Mouse (Mus musculus) intestine, postnatal 0 days (tissue): Measurements from ENCODE around the gene Ttn. TPM values are rescaled to one million over a fixed set of nuclear protein-coding genes. Genes with fewer than 3 reads are reported as not detected.
"Not testable (repeated sequence)": the region's sequence is repeated elsewhere in the genome, so short reads cannot be mapped to it uniquely, and the experiment has no call there.

Source experiments
- ATAC-seq: fragments of 200-750 bp; cut with Nextera tagmentation; 2 replicates; pipeline ENCODE4 v1.8.0; 2017; ENCODE audit warnings: mild to moderate bottlenecking, moderate TSS enrichment, moderate library complexity
- H3K27ac ChIP-seq: fragments of 300-500 bp; sonication (generic); 2 replicates; pipeline ENCODE4 v1.5.1; 2014; ENCODE audit warnings: mild to moderate bottlenecking, low read depth, low read length, moderate library complexity
- H3K27me3 ChIP-seq: fragments of 300-500 bp; sonication (generic); replicated peaks from 2 replicates; pipeline ENCODE4 v1.6.1; 2014; ENCODE audit warnings: low read length, mixed read lengths; ENCODE audit not compliant: control insufficient read depth, insufficient read depth
- H3K36me3 ChIP-seq: fragments of 300-500 bp; sonication (generic); 2 replicates; pipeline ENCODE4 v1.6.1; 2014; ENCODE audit warnings: mild to moderate bottlenecking, moderate library complexity; ENCODE audit not compliant: control insufficient read depth, insufficient read depth
- H3K4me1 ChIP-seq: fragments of 300-500 bp; sonication (generic); replicated peaks from 2 replicates; pipeline ENCODE4 v1.6.1; 2014; ENCODE audit warnings: antibody characterized with exemption, low read length, mixed read lengths; ENCODE audit not compliant: control insufficient read depth, insufficient read depth
- H3K4me2 ChIP-seq: fragments of 300-500 bp; sonication (generic); replicated peaks from 2 replicates; pipeline ENCODE4 v1.6.1; 2014; ENCODE audit warnings: low read depth, mild to moderate bottlenecking, moderate library complexity
- H3K4me3 ChIP-seq: fragments of 300-500 bp; sonication (generic); 2 replicates; pipeline ENCODE4 v1.5.1; 2014; ENCODE audit warnings: low read depth, low read length
- H3K9ac ChIP-seq: fragments of 300-500 bp; sonication (generic); 2 replicates; pipeline ENCODE4 v1.6.1; 2014; ENCODE audit warnings: mild to moderate bottlenecking, low read depth, low read length
- H3K9me3 ChIP-seq: fragments of 300-500 bp; sonication (generic); 2 replicates; pipeline ENCODE4 v1.6.1; 2016; ENCODE audit warnings: mixed run types; ENCODE audit not compliant: control insufficient read depth
- CTCF ChIP-seq: sonication (generic); IDR thresholded peaks from 2 replicates; pipeline ENCODE4 v1.5.1; 2016; ENCODE audit warnings: low read depth, mild to moderate bottlenecking, control low read depth, antibody characterized with exemption, moderate library complexity
- WGBS: fragments of 180-500 bp; shearing (Covaris S2); extraction: QIAGEN DNeasy Blood & Tissue Kit; methylation state at CpG from one replicate; pipeline ENCODE4 v1.1.7; 2014; 5-methylcytosine and 5-hydroxymethylcytosine counted together
- polyA plus RNA-seq: library from polyadenylated mRNA; unstranded; fragments of >200 nt; fragmentation: Nextera tagmentation; extraction: Ambion mirVana; gene quantifications from 2 replicates; pipeline ENCODE4 v1.2.1, GENCODE M21; 2015

The Ttn gene
- polyA plus RNA-seq = 0.01 and 0.20 TPM in 2 replicates

- Histone ChIP-seq H3K4me3 (no peak within 1 kb of the TSS), H3K27me3 (no peaks in the 10 kb centered on the region), H3K9ac (no peak within 1 kb of the TSS), H3K36me3 (no peaks in the 10 kb centered on the region), H3K9me3 (no peaks in the 10 kb centered on the region), H3K4me2 (no peak within 1 kb of the TSS), H3K27ac (no peak within 1 kb of the TSS), H3K4me1 (no peaks in the 10 kb centered on the region)
- no peak for TF ChIP-seq CTCF
- 82% methylated on average over 18 of the region's 18 CpGs for WGBS
- ATAC-seq = no peak
Observed at GRCm38 (mm10) chr2:76982391-76983145, at the start of gene Ttn. TSS of gene Ttn (minus strand) at chr2:76982547.

GRCm38 (mm10) chr2:77020649-77021048, 38.3 kb upstream of the Ttn start:
- Histone ChIP-seq H3K9ac (no peak overlapping the region), H3K27ac (no peak overlapping the region), H3K4me1 (no peaks in the 10 kb centered on the region), H3K9me3 (no peaks in the 10 kb centered on the region), H3K4me3 (no peak overlapping the region), H3K36me3 (no peaks in the 10 kb centered on the region), H3K4me2 (no peak overlapping the region), H3K27me3 (no peaks in the 10 kb centered on the region)
- TF ChIP-seq CTCF = no peak
- no peak for ATAC-seq
- 85% methylated on average over 2 of the region's 2 CpGs for WGBS

- TF ChIP-seq CTCF = no peak
- H3K4me1 ChIP-seq = no peaks in the 10 kb centered on the region
- no peaks in the 10 kb centered on the region for H3K36me3 ChIP-seq
- no peak overlapping the region for H3K27ac ChIP-seq
- no peaks in the 10 kb centered on the region for H3K27me3 ChIP-seq
- 72% methylated on average over 4 of the region's 4 CpGs for WGBS
- H3K4me2 ChIP-seq = no peak overlapping the region
- ATAC-seq = no peak
- H3K4me3 ChIP-seq = no peak overlapping the region
- no peaks in the 10 kb centered on the region for H3K9me3 ChIP-seq
- no peak overlapping the region for H3K9ac ChIP-seq
Observed at GRCm38 (mm10) chr2:77017735-77018134, 35.4 kb upstream of the Ttn start.

GRCm38 (mm10) chr2:77013449-77013848, 31.1 kb upstream of the Ttn start:
- H3K9ac ChIP-seq, H3K9me3 ChIP-seq, H3K4me2 ChIP-seq, H3K27ac ChIP-seq, H3K27me3 ChIP-seq, H3K36me3 ChIP-seq, H3K4me1 ChIP-seq, H3K4me3 ChIP-seq, ATAC-seq: not testable (repeated sequence)
- WGBS = 85% methylated on average over 6 of the region's 6 CpGs

GRCm38 (mm10) chr2:77011981-77012380, 29.6 kb upstream of the Ttn start:
- no peak overlapping the region for H3K9ac ChIP-seq
- no peaks in the 10 kb centered on the region for H3K27me3 ChIP-seq
- H3K4me3 ChIP-seq = no peak overlapping the region
- TF ChIP-seq CTCF = no peak
- no peaks in the 10 kb centered on the region for H3K36me3 ChIP-seq
- WGBS = 76% methylated on average over 5 of the region's 5 CpGs
- no peak overlapping the region for H3K27ac ChIP-seq
- no peak overlapping the region for H3K4me2 ChIP-seq
- no peaks in the 10 kb centered on the region for H3K4me1 ChIP-seq
- no peaks in the 10 kb centered on the region for H3K9me3 ChIP-seq
- ATAC-seq = no peak

- Histone ChIP-seq H3K27ac (no peak overlapping the region), H3K9ac (no peak overlapping the region), H3K4me3 (no peak overlapping the region), H3K9me3 (no peaks in the 10 kb centered on the region), H3K36me3 (no peaks in the 10 kb centered on the region), H3K4me2 (no peak overlapping the region), H3K27me3 (no peaks in the 10 kb centered on the region), H3K4me1 (no peaks in the 10 kb centered on the region)
- 83% methylated on average over 7 of the region's 7 CpGs for WGBS
- TF ChIP-seq CTCF = no peak
- ATAC-seq = no peak
Observed at GRCm38 (mm10) chr2:77007015-77007414, 24.7 kb upstream of the Ttn start.
